Mouse (Mus musculus): ENCODE results near the gene Cct5. TPM values are rescaled to one million over a fixed set of nuclear protein-coding genes. Genes with fewer than 3 reads are reported as not detected.

Cct5 gene
- total and polyA plus RNA-seq, 3 experiments, result 858 to 1,445 (median 883) TPM

DNA sequence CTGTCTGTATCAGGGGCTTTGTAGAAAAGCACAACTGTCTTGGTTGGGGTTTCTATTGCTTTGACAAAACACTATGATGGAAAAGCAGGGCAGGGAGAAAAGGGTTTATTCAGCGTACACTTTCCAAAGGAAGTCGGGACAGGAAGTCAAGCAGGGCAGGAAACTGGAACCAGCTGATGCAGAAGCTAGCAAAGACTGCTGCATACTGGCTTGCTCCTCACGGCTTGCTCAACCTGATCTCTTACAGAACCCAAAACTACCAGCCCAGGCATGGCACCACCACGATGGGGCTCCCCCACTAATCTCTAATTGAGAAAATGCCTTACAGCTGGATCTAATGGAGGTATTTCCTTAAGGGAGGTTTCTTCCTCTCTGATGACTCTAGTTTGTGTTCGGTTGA lies 54.2 kb downstream of the Cct5 start:
- no peak overlapping the region for H3K4me3 ChIP-seq (replicated peaks in 1 of 3; ENCODE audit: low read depth in 2 of 3, low read length in 2 of 3, poor library complexity in 1 of 3)
- H3K27ac ChIP-seq (ENCODE audit: insufficient read depth, low read depth), result no peak overlapping the region
- H3K4me2 ChIP-seq (ENCODE audit: insufficient read depth, low read depth, poor library complexity, severe bottlenecking), result no peak overlapping the region
- no peaks in the 10 kb centered on the region for H3K36me3 ChIP-seq (replicated peaks in 1 of 2; ENCODE audit: control insufficient read depth in 1 of 2, insufficient read depth in 1 of 2, low read length in 1 of 2)
- DNase-seq (ENCODE audit: extremely low read depth), result no peak
- H3K9me3 ChIP-seq (replicated peaks; ENCODE audit: low read length), result no peaks in the 10 kb centered on the region
- in situ Hi-C loops (cut with MboI; ENCODE audit: low pct_ligation_motif_present, low pct_unique_long_range_greater_than_20kb, low sequenced_read_pairs), result no loop called here
- dilution Hi-C loops (cut with MboI; ENCODE audit: extremely low pct_ligation_motif_present, extremely low pct_unique_long_range_greater_than_20kb, low sequenced_read_pairs), result no loop called here
- H3K9ac ChIP-seq (ENCODE audit: insufficient read depth, low read depth), result no peak overlapping the region
- no peaks in the 10 kb centered on the region for H3K79me2 ChIP-seq (replicated peaks; ENCODE audit: control insufficient read depth, extremely low read depth, insufficient read depth, poor library complexity, severe bottlenecking)
- H3K27me3 ChIP-seq (replicated peaks), result no peaks in the 10 kb centered on the region
- TF ChIP-seq NRF1 (IDR thresholded peaks at IDR 0.05; ENCODE audit: low read depth, low read length) (no peak), CTCF (conservative IDR thresholded peaks at IDR 0.05 in 1 of 2, IDR thresholded peaks at IDR 0.05 in 1 of 2; ENCODE audit: low read depth in 2 of 2, low read length in 2 of 2) (no peak), JUND (conservative IDR thresholded peaks at IDR 0.05; ENCODE audit: low read depth, low read length) (no peak), RAD21 (IDR thresholded peaks at IDR 0.05; ENCODE audit: low read depth, low read length) (no peak), USF1 (IDR thresholded peaks at IDR 0.05; ENCODE audit: low read depth, low read length) (no peak), IRF4 (IDR thresholded peaks at IDR 0.05; ENCODE audit: low read depth, low read length) (no peak), CHD2 (IDR thresholded peaks at IDR 0.05; ENCODE audit: low read length) (no peak), CHD1 (IDR thresholded peaks at IDR 0.05; ENCODE audit: low read depth, low read length) (no peak)
- peaks cover 0 to 19% of the 10 kb centered on the region in 2 experiments; a peak in 2 of 4 replicates for H3K4me1 ChIP-seq (ENCODE audit: control insufficient read depth in 1 of 2, insufficient read depth in 2 of 2)

DNA sequence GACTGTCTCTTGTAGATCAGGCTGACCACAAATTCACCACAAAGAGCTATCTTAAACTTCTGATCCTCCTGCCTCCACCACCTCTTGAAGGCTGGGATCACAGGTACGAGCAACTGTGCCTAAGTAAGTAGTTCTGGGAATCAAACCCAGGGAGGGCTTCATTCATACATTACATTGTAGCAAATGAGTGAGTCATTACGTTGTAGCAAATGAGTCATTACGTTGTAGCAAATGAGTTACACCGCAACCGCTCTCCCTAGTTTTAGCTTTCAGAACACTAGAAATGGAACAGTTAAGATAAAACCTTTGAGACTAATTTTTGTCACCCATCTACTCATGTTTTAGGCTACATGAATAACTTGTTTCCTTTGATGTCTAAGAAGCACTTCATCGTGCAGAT lies 55.3 kb downstream of the Cct5 start:
- dilution Hi-C loops (cut with MboI; ENCODE audit: extremely low pct_ligation_motif_present, extremely low pct_unique_long_range_greater_than_20kb, low sequenced_read_pairs), result no loop called here
- Histone ChIP-seq H3K27ac (ENCODE audit: insufficient read depth, low read depth) (no peak overlapping the region), H3K36me3 (replicated peaks in 1 of 2; ENCODE audit: control insufficient read depth in 1 of 2, insufficient read depth in 1 of 2, low read length in 1 of 2) (no peaks in the 10 kb centered on the region), H3K4me2 (ENCODE audit: insufficient read depth, low read depth, poor library complexity, severe bottlenecking) (peak overlapping the region; percentile 93; the same call in 1 of the 2 replicates), H3K9me3 (replicated peaks; ENCODE audit: low read length) (no peaks in the 10 kb centered on the region), H3K4me1 (ENCODE audit: control insufficient read depth in 1 of 2, insufficient read depth in 2 of 2) (peaks cover 4 to 30% of the 10 kb centered on the region in 2 experiments), H3K9ac (ENCODE audit: insufficient read depth, low read depth) (peak overlapping the region; percentile 47; the same call in 1 of the 2 replicates), H3K79me2 (replicated peaks; ENCODE audit: control insufficient read depth, extremely low read depth, insufficient read depth, poor library complexity, severe bottlenecking) (no peaks in the 10 kb centered on the region), H3K27me3 (replicated peaks) (no peaks in the 10 kb centered on the region), H3K4me3 (replicated peaks in 1 of 3; ENCODE audit: low read depth in 2 of 3, low read length in 2 of 3, poor library complexity in 1 of 3) (no peak overlapping the region)
- in situ Hi-C loops (cut with MboI; ENCODE audit: low pct_ligation_motif_present, low pct_unique_long_range_greater_than_20kb, low sequenced_read_pairs), result no loop called here
- no peak for DNase-seq (ENCODE audit: extremely low read depth)
- no peak for TF ChIP-seq GABPA (IDR thresholded peaks at IDR 0.05; ENCODE audit: insufficient replicate concordance, low read depth, low read length)
- TF ChIP-seq ELF1 (IDR thresholded peaks at IDR 0.05; ENCODE audit: low read depth, low read length), result no peak
- peak; percentile 17; the same call in 1 of the 2 replicates for TF ChIP-seq MAFK (IDR thresholded peaks at IDR 0.05; ENCODE audit: insufficient replicate concordance, low read length)
- no peak for TF ChIP-seq ZNF384 (IDR thresholded peaks at IDR 0.05; ENCODE audit: low read depth, low read length)
- TF ChIP-seq JUND (conservative IDR thresholded peaks at IDR 0.05; ENCODE audit: low read depth, low read length), result peak; percentile 78
- peak; percentile 65 for TF ChIP-seq EP300 (IDR thresholded peaks at IDR 0.05; ENCODE audit: low read length)
- peak; percentile 54 for TF ChIP-seq JUN (IDR thresholded peaks at IDR 0.05; ENCODE audit: insufficient read depth, low read depth, low read length)
- TF ChIP-seq MEF2A (IDR thresholded peaks at IDR 0.05; ENCODE audit: borderline replicate concordance, low read depth, low read length), result peak; percentile 49; the same call in 1 of the 2 replicates
- TF ChIP-seq IRF4 (IDR thresholded peaks at IDR 0.05; ENCODE audit: low read depth, low read length), result peak; percentile 79

Data from CH12.LX (cell line).